Mouse (Mus musculus) heart, embryonic 14.5 days (tissue): Measurements from ENCODE around the gene Atf4. TPM values are rescaled to one million over a fixed set of nuclear protein-coding genes. Genes with fewer than 3 reads are reported as not detected.

Experiments used
- ATAC-seq: fragments of 200-750 bp; cut with Nextera tagmentation; 2 replicates; pipeline ENCODE4 v1.8.0; 2017; ENCODE audit warnings: low read depth, moderate TSS enrichment; ENCODE audit not compliant: insufficient number of reproducible peaks, insufficient read depth, low FRiP score
- H3K27ac ChIP-seq, 2 experiments: fragments of 200-500 bp in 1 of 2; fragments of 300-500 bp in 1 of 2; sonication (generic) in 1 of 2; replicated peaks in 1 of 2; 2 replicates each; pipeline ENCODE4 v1.5.1; 2012 to 2014; ENCODE audit warnings: low read depth in 2 of 2, low read length in 2 of 2, control low read depth in 1 of 2, mild to moderate bottlenecking in 1 of 2, mixed read lengths in 1 of 2; ENCODE audit not compliant: control insufficient read depth in 1 of 2, insufficient read depth in 1 of 2
- H3K27me3 ChIP-seq: fragments of 300-500 bp; sonication (generic); 2 replicates; pipeline ENCODE4 v1.6.1; 2014; ENCODE audit warnings: mild to moderate bottlenecking, low read length, control low read depth; ENCODE audit not compliant: control insufficient read depth, insufficient read depth
- H3K36me3 ChIP-seq: fragments of 300-500 bp; sonication (generic); 2 replicates; pipeline ENCODE4 v1.6.1; 2014; ENCODE audit warnings: mild to moderate bottlenecking, control low read depth, low read length, mixed read lengths; ENCODE audit not compliant: control insufficient read depth, insufficient read depth
- H3K4me1 ChIP-seq, 2 experiments: fragments of 200-500 bp in 1 of 2; fragments of 300-500 bp in 1 of 2; sonication (generic) in 1 of 2; 2 replicates each; pipeline ENCODE4 v1.6.1; 2012 to 2014; ENCODE audit warnings: low read length in 2 of 2, control low read depth in 1 of 2, mixed read lengths in 1 of 2; ENCODE audit not compliant: control insufficient read depth in 2 of 2, insufficient read depth in 2 of 2
- H3K4me2 ChIP-seq: fragments of 300-500 bp; sonication (generic); 2 replicates; pipeline ENCODE4 v1.6.1; 2014; ENCODE audit warnings: mild to moderate bottlenecking, low read length
- H3K4me3 ChIP-seq, 2 experiments: fragments of 200-500 bp in 1 of 2; fragments of 300-500 bp in 1 of 2; sonication (generic) in 1 of 2; 2 replicates each; pipeline ENCODE4 v1.5.1; 2012 to 2014; ENCODE audit warnings: low read length in 2 of 2, mild to moderate bottlenecking in 2 of 2, control low read depth in 1 of 2, low read depth in 1 of 2, moderate library complexity in 1 of 2; ENCODE audit not compliant: control insufficient read depth in 1 of 2, insufficient read depth in 1 of 2
- H3K9ac ChIP-seq: fragments of 300-500 bp; sonication (generic); 2 replicates; pipeline ENCODE4 v1.6.1; 2014; ENCODE audit warnings: mild to moderate bottlenecking, low read length
- H3K9me3 ChIP-seq: fragments of 300-500 bp; sonication (generic); 2 replicates; pipeline ENCODE4 v1.6.1; 2016; ENCODE audit warnings: low read length, control low read depth; ENCODE audit not compliant: control insufficient read depth
- WGBS: fragments of 180-500 bp; shearing (Covaris S2); extraction: QIAGEN DNeasy Blood & Tissue Kit; methylation state at CpG from one replicate; pipeline ENCODE4 v1.1.7; 2014; 5-methylcytosine and 5-hydroxymethylcytosine counted together
- polyA plus RNA-seq: library from polyadenylated mRNA; unstranded; fragments of >200 nt; fragmentation: Nextera tagmentation; extraction: Ambion mirVana; gene quantifications from 2 replicates; pipeline ENCODE4 v1.2.1, GENCODE M21; 2014

Atf4 gene
- polyA plus RNA-seq, 1 experiment from 2014 or later: 71.5 TPM

DNA sequence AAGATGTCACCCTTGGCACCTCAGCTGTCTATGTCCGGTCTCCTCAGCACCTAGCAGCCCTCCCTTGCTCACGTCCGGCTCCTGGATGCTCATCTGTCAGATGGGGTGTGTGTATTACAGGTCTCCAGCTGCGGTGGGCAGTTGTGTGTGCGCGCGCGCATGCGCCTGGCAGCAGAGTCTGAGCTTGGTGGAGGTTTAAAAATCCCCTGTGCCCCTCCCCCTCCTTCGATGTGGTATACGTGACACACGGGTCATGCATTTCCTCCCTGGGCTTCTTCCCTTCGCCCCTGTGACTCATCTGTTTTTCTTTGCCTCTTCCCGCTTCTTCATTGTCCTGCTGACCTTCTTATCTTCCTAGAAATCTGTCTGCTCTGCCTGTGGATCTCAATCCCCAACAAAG, 35.8 kb upstream of the Atf4 start:
- Histone ChIP-seq H3K27me3 (no peaks in the 10 kb centered on the region), H3K4me1 (peaks cover 11 to 18% of the 10 kb centered on the region in 2 experiments), H3K9me3 (no peaks in the 10 kb centered on the region), H3K27ac (peak overlapping the region; percentile 41 to 43; a peak in 2 of 4 replicates), H3K9ac (peak overlapping the region; percentile 41; the same call in 1 of the 2 replicates), H3K36me3 (no peaks in the 10 kb centered on the region), H3K4me3 (no peak overlapping the region), H3K4me2 (peak overlapping the region; percentile 48)
- no peak for ATAC-seq
- whole genome bisulfite sequencing: 38% methylated on average over 14 of the region's 14 CpGs

- 52% methylated on average over 4 of the region's 4 CpGs for WGBS
- Histone ChIP-seq H3K27me3 (no peaks in the 10 kb centered on the region), H3K9ac (0 out of 2 replicates have a peak overlapping the region, but pooled peaks have one; percentile 41), H3K9me3 (no peaks in the 10 kb centered on the region), H3K4me3 (no peak overlapping the region), H3K36me3 (no peaks in the 10 kb centered on the region), H3K4me2 (peak overlapping the region; percentile 48), H3K4me1 (peaks cover 11 to 18% of the 10 kb centered on the region in 2 experiments), H3K27ac (peak overlapping the region; percentile 41 to 43; a peak in 2 of 4 replicates)
- no peak for ATAC-seq
These were observed 35.0 kb upstream of the Atf4 start for GRCm38 (mm10) chr15:80219705-80220657.

DNA sequence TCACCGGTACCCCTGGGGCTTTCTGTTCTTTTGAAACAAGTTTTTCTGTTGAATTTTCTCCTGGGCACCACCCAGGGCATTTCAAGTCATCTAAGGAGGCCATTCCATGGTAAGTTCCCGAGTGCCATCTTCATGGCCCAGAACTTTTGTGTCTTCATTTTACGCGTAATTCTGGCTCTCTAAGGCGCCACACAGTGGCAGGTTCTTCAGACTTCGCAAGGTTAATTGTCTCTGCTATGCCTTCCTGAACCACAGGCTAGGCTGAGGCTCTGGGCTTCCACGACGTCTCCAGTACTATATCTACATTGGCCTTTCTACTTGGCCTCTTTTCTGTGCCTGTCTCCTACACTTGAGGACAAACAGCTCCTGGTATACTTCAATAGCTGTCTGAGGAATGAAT, 34.0 kb upstream of the Atf4 start:
- Histone ChIP-seq H3K4me3 (no peak overlapping the region), H3K27ac (no peak overlapping the region), H3K4me1 (peaks cover 11 to 18% of the 10 kb centered on the region in 2 experiments), H3K4me2 (no peak overlapping the region), H3K9ac (no peak overlapping the region), H3K27me3 (no peaks in the 10 kb centered on the region), H3K9me3 (no peaks in the 10 kb centered on the region), H3K36me3 (no peaks in the 10 kb centered on the region)
- 62% methylated on average over 8 of the region's 8 CpGs for WGBS
- ATAC-seq: no peak

DNA sequence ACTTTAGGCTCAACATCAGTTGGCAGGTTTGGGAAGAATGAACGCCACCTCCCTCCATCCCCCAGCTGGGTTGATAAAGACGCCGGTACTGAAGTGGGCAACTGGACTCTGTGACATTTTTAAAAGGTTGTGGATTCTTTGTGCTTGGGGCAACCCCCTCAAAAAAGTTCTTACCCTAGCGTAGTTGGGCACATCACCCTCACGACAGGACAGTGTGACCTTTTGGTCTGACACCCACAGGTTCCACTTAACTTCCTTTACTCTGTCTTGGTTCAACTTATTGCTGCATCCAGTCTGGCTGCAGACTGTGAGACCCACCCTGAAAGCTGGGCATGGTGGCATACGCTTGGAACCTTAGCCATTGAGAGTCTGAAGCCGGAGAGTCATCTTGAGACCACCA, 31.2 kb upstream of the Atf4 start:
- no peak for ATAC-seq
- Histone ChIP-seq H3K4me3 (no peak overlapping the region), H3K9me3 (no peaks in the 10 kb centered on the region), H3K4me1 (peaks cover 11 to 18% of the 10 kb centered on the region in 2 experiments), H3K27ac (peak overlapping the region; percentile 0 to 20; a peak in 1 of 4 replicates), H3K27me3 (no peaks in the 10 kb centered on the region), H3K4me2 (no peak overlapping the region), H3K36me3 (no peaks in the 10 kb centered on the region), H3K9ac (no peak overlapping the region)
- 50% methylated on average over 7 of the region's 7 CpGs for WGBS

DNA sequence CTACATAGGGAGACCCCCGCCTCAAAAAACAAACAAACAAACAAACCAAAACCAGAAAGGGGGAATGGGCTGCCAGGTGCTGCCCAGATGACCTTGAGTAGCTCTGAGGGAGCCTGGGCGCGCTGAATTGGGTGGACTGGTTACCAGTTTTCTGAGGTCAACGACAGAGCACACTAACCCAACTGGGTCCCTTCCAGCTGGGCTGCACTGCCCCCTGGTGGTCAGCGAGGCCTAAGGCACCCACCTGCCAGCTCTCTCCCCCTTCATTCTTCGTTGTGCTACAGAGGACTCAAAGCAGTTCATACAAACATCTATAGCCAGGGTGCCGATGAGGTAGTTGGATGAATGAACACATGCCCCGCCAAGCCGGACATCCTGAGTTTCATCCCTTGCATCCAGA, 29.8 kb upstream of the Atf4 start:
- WGBS: 27% methylated on average over 9 of the region's 9 CpGs
- ATAC-seq: no peak
- peaks cover 4 to 11% of the 10 kb centered on the region in 2 experiments for H3K4me1 ChIP-seq
- H3K36me3 ChIP-seq: no peaks in the 10 kb centered on the region
- no peaks in the 10 kb centered on the region for H3K27me3 ChIP-seq
- no peaks in the 10 kb centered on the region for H3K9me3 ChIP-seq
- no peak overlapping the region for H3K9ac ChIP-seq
- no peak overlapping the region for H3K4me3 ChIP-seq
- H3K27ac ChIP-seq: no peak overlapping the region
- no peak overlapping the region for H3K4me2 ChIP-seq

DNA sequence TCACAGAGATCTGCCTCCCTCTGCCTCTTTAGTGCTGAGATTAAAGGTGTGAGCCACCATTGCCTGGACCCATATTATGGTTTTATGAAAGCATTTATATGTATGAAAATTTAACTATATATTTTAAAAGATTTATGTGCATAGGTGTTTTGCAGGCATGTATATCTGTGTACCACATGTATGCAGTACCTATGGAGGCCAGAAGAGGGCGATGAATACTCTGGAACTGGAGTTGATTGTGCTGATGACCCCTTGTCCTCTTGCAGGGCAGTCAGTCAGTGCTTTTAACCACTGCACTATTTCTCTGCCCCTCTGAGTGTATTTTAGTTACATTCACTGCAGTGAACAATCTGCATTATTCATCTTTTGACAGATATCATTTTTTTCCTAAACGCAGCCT, 29.2 kb upstream of the Atf4 start:
- Histone ChIP-seq H3K9ac (no peak overlapping the region), H3K4me3 (no peak overlapping the region), H3K27me3 (no peaks in the 10 kb centered on the region), H3K9me3 (no peaks in the 10 kb centered on the region), H3K27ac (no peak overlapping the region), H3K4me1 (peaks cover 4 to 11% of the 10 kb centered on the region in 2 experiments), H3K4me2 (no peak overlapping the region), H3K36me3 (no peaks in the 10 kb centered on the region)
- 43% methylated on average over 2 of the region's 2 CpGs for WGBS
- ATAC-seq: no peak

- no peaks in the 10 kb centered on the region for H3K9me3 ChIP-seq
- H3K27ac ChIP-seq: no peak overlapping the region
- H3K9ac ChIP-seq: no peak overlapping the region
- no peak overlapping the region for H3K4me3 ChIP-seq
- H3K27me3 ChIP-seq: no peaks in the 10 kb centered on the region
- no peak for ATAC-seq
- no peak overlapping the region for H3K4me2 ChIP-seq
- WGBS: 74% methylated on average over 17 of the region's 17 CpGs
- H3K36me3 ChIP-seq: no peaks in the 10 kb centered on the region
- H3K4me1 ChIP-seq: peaks cover 4 to 7% of the 10 kb centered on the region in 2 experiments
These were observed 26.7 kb upstream of the Atf4 start for GRCm38 (mm10) chr15:80228071-80228800.
